Mouse (Mus musculus) myocyte (in vitro differentiated cells): ENCODE data around the gene Cyfip2.

ENCODE experiments used
- E2F4 ChIP-seq: IDR thresholded peaks from one replicate; pipeline ENCODE4 v1.6.1; 2011; ENCODE audit warnings: mild to moderate bottlenecking, control low read depth, moderate library complexity; ENCODE audit not compliant: insufficient read depth
- MAX ChIP-seq: IDR thresholded peaks from one replicate; pipeline ENCODE4 v1.6.1; 2011; ENCODE audit warnings: low read depth, mild to moderate bottlenecking, control low read depth
- MYOD1 ChIP-seq, 3 experiments: IDR thresholded peaks; one replicate each; pipeline ENCODE4 v1.6.1; 2011; ENCODE audit warnings: control low read depth in 2 of 3, low read depth in 2 of 3, mild to moderate bottlenecking in 2 of 3, moderate library complexity in 1 of 3; ENCODE audit not compliant: insufficient read length in 2 of 3, control insufficient read depth in 1 of 3
- MYOG ChIP-seq, 3 experiments: IDR thresholded peaks; one replicate each; pipeline ENCODE4 v1.6.1; 2011; ENCODE audit warnings: control low read depth in 2 of 3, low read depth in 2 of 3, mild to moderate bottlenecking in 2 of 3; ENCODE audit not compliant: insufficient read length in 2 of 3, control insufficient read depth in 1 of 3, insufficient read depth in 1 of 3
- POLR2A ChIP-seq: IDR thresholded peaks from one replicate; pipeline ENCODE4 v1.6.1; 2011; ENCODE audit warnings: low read depth, mild to moderate bottlenecking, control low read depth, moderate library complexity; ENCODE audit not compliant: insufficient read length
- POLR2AphosphoS2 ChIP-seq: IDR thresholded peaks from one replicate; pipeline ENCODE4 v1.6.1; 2011; ENCODE audit warnings: low read depth, control low read depth; ENCODE audit not compliant: insufficient read length
- SRF ChIP-seq: IDR thresholded peaks from one replicate; pipeline ENCODE4 v1.6.1; 2011; ENCODE audit warnings: low read depth; ENCODE audit not compliant: control insufficient read depth, insufficient read length
- TCF12 ChIP-seq: IDR thresholded peaks from one replicate; pipeline ENCODE4 v1.6.1; 2011; ENCODE audit warnings: mild to moderate bottlenecking, control low read depth; ENCODE audit not compliant: poor library complexity, insufficient read depth, severe bottlenecking
- TCF3 ChIP-seq: IDR thresholded peaks from one replicate; pipeline ENCODE4 v1.6.1; 2011; ENCODE audit warnings: low read depth, control low read depth; ENCODE audit not compliant: insufficient read length

DNA sequence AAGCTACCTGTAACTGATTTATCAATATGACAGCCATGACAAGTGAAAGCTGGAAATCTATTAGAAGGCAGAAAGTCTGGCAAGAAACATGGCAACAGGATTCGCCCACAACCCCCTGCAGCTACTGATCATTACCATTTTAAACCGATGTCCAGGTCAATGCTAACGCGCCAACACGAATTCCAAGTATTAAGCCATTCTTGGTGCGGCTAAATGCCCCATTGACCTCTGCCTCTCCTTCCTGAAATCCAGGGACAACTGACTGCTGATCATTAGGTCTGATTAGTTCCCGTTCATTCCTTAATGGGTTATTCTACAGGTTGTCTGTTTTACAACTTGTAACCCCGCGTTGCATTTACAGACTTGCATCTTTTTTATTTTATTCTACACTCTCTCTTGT is 95.0 kb downstream of the Cyfip2 start:
- TF ChIP-seq POLR2A (no peak), E2F4 (no peak), TCF3 (no peak), SRF (no peak), MAX (no peak), POLR2AphosphoS2 (no peak), MYOG (IDR thresholded peaks at IDR 0.05; ENCODE audit: control insufficient read depth in 1 of 3, insufficient read depth in 1 of 3, insufficient read length in 2 of 3, low read depth in 2 of 3) (no peak), TCF12 (no peak), MYOD1 (IDR thresholded peaks at IDR 0.05; ENCODE audit: control insufficient read depth in 1 of 3, insufficient read length in 2 of 3, low read depth in 2 of 3) (no peak)
